Mouse (Mus musculus) lung, embryonic 14.5 days (tissue): ENCODE data around the gene Nucks1. TPM values are rescaled to one million over a fixed set of nuclear protein-coding genes. Genes with fewer than 3 reads are reported as not detected.

Source experiments
- ATAC-seq: fragments of 200-750 bp; cut with Nextera tagmentation; 2 replicates; pipeline ENCODE4 v1.8.0; 2017; ENCODE audit warnings: mild to moderate bottlenecking, moderate TSS enrichment, moderate library complexity; ENCODE audit not compliant: insufficient read depth
- DNase-seq: peaks from one replicate; pipeline ENCODE4 v3.0.0-alpha.2; 2015
- H3K27ac ChIP-seq: fragments of 300-500 bp; sonication (generic); 2 replicates; pipeline ENCODE4 v1.5.1; 2014; ENCODE audit warnings: low read depth, mild to moderate bottlenecking, moderate library complexity
- H3K27me3 ChIP-seq: fragments of 300-500 bp; sonication (generic); 2 replicates; pipeline ENCODE4 v1.6.1; 2014; ENCODE audit warnings: low read length, control low read depth; ENCODE audit not compliant: insufficient read depth
- H3K36me3 ChIP-seq: fragments of 300-500 bp; sonication (generic); 2 replicates; pipeline ENCODE4 v1.6.1; 2014; ENCODE audit warnings: control low read depth; ENCODE audit not compliant: insufficient read depth
- H3K4me1 ChIP-seq: fragments of 300-500 bp; sonication (generic); 2 replicates; pipeline ENCODE4 v1.6.1; 2014; ENCODE audit warnings: antibody characterized with exemption, control low read depth; ENCODE audit not compliant: insufficient read depth
- H3K4me2 ChIP-seq: fragments of 300-500 bp; sonication (generic); 2 replicates; pipeline ENCODE4 v1.6.1; 2014; ENCODE audit warnings: mild to moderate bottlenecking
- H3K4me3 ChIP-seq: fragments of 300-500 bp; sonication (generic); 2 replicates; pipeline ENCODE4 v1.5.1; 2014; ENCODE audit warnings: low read depth, low read length
- H3K9ac ChIP-seq: fragments of 300-500 bp; sonication (generic); 2 replicates; pipeline ENCODE4 v1.6.1; 2014
- H3K9me3 ChIP-seq: fragments of 300-500 bp; sonication (generic); 2 replicates; pipeline ENCODE4 v1.6.1; 2016; ENCODE audit warnings: low read depth, low read length, control low read depth
- CTCF ChIP-seq: IDR thresholded peaks from 2 replicates; pipeline ENCODE4 v1.5.1; 2016; ENCODE audit warnings: antibody characterized with exemption, low read depth
- WGBS: fragments of 180-500 bp; shearing (Covaris S2); extraction: QIAGEN DNeasy Blood & Tissue Kit; methylation state at CpG from one replicate; pipeline ENCODE4 v1.1.7; 2014; 5-methylcytosine and 5-hydroxymethylcytosine counted together
- polyA plus RNA-seq: library from polyadenylated mRNA; unstranded; fragments of >200 nt; fragmentation: Nextera tagmentation; extraction: Ambion mirVana; gene quantifications from 2 replicates; pipeline ENCODE4 v1.2.1, GENCODE M21; 2014

Nucks1 gene
- polyA plus RNA-seq, 1 experiment from 2014 or later = 66.1 TPM

- H3K4me1 ChIP-seq = no peaks in the 10 kb centered on the region
- ATAC-seq (no peak), DNase-seq (no peak)
- H3K36me3 ChIP-seq = no peaks in the 10 kb centered on the region
- no peak overlapping the region for H3K4me3 ChIP-seq
- WGBS = 80% methylated on average over 2 of the region's 2 CpGs
- H3K4me2 ChIP-seq = no peak overlapping the region
- no peaks in the 10 kb centered on the region for H3K27me3 ChIP-seq
- TF ChIP-seq CTCF = no peak
- no peaks in the 10 kb centered on the region for H3K9me3 ChIP-seq
- no peak overlapping the region for H3K27ac ChIP-seq
- no peak overlapping the region for H3K9ac ChIP-seq
Observed at GRCm38 (mm10) chr1:131869561-131869960, 40.8 kb upstream of the Nucks1 start.

DNA sequence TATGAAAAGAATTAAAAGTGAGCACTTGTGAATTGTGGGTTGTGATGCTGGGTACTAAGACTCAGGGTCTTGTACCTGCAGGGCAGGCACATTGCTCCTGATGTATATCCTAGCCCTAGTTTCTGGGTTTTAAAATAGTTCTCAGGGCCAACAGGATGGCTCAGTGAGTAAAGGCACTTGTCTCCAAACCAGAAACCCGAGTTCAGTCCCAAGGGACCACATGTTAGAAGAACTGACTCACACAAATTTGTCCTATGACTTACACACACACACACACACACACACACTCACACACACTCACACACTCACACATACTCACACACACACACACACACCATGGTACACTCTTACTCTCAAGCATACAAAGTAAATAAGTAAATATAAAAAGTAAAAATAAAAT is 37.5 kb upstream of the Nucks1 start:
- 72% methylated on average over 1 of the region's 1 CpGs for WGBS
- no peaks in the 10 kb centered on the region for H3K9me3 ChIP-seq

DNA sequence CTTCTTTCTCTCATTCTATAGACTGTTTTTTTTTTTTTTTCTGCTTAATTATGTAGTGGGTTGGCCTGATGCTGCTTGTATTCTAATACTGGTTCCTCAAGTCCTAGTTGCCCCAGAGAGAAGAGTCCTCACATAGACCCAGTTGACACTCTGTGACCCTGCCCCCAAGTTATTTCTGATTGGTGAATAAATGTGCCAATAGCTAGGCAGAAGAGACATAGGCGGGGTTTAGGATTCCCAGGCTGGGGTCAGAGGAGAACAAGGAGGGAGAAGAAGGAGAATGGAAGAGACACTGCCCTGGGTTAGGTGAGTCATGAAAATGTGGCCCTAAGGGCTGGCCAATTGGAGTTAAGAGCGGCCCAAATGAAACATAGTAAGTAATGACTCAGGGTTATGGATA is 30.5 kb upstream of the Nucks1 start:
- H3K4me3 ChIP-seq = no peak overlapping the region
- no peak overlapping the region for H3K27ac ChIP-seq
- no peaks in the 10 kb centered on the region for H3K9me3 ChIP-seq
- ATAC-seq (no peak), DNase-seq (no peak)
- H3K9ac ChIP-seq = no peak overlapping the region
- no peaks in the 10 kb centered on the region for H3K36me3 ChIP-seq
- WGBS = 68% methylated on average over 2 of the region's 2 CpGs
- H3K27me3 ChIP-seq = no peaks in the 10 kb centered on the region
- no peaks in the 10 kb centered on the region for H3K4me1 ChIP-seq
- H3K4me2 ChIP-seq = no peak overlapping the region
- no peak for TF ChIP-seq CTCF

More for the DNA sequence above, 37.5 kb upstream of the Nucks1 start:
- no peak for TF ChIP-seq CTCF
- DNase-seq (no peak), ATAC-seq (no peak)
- Histone ChIP-seq H3K27me3 (no peaks in the 10 kb centered on the region), H3K4me1 (no peaks in the 10 kb centered on the region), H3K4me2 (no peak overlapping the region), H3K9ac (no peak overlapping the region), H3K36me3 (no peaks in the 10 kb centered on the region), H3K27ac (no peak overlapping the region), H3K4me3 (no peak overlapping the region)

GRCm38 (mm10) chr1:131882787-131883186 is 27.5 kb upstream of the Nucks1 start:
- H3K4me2 ChIP-seq = no peak overlapping the region
- no peak for ATAC-seq
- no peak overlapping the region for H3K4me3 ChIP-seq
- DNase-seq = peak; percentile 37
- TF ChIP-seq CTCF = peak; percentile 58
- no peaks in the 10 kb centered on the region for H3K4me1 ChIP-seq
- WGBS = 47% methylated on average over 2 of the region's 2 CpGs
- H3K36me3 ChIP-seq = no peaks in the 10 kb centered on the region
- H3K9me3 ChIP-seq = no peaks in the 10 kb centered on the region
- H3K27me3 ChIP-seq = no peaks in the 10 kb centered on the region
- no peak overlapping the region for H3K27ac ChIP-seq
- H3K9ac ChIP-seq = no peak overlapping the region

- no peak overlapping the region for H3K4me2 ChIP-seq
- TF ChIP-seq CTCF = no peak
- H3K27ac ChIP-seq = no peak overlapping the region
- H3K36me3 ChIP-seq = no peaks in the 10 kb centered on the region
- no peaks in the 10 kb centered on the region for H3K9me3 ChIP-seq
- H3K4me3 ChIP-seq = no peak overlapping the region
- no peaks in the 10 kb centered on the region for H3K27me3 ChIP-seq
- no peaks in the 10 kb centered on the region for H3K4me1 ChIP-seq
- ATAC-seq (no peak), DNase-seq (no peak)
- H3K9ac ChIP-seq = no peak overlapping the region
- 79% methylated on average over 2 of the region's 2 CpGs for WGBS
Observed at GRCm38 (mm10) chr1:131886173-131886572, 24.2 kb upstream of the Nucks1 start.

DNA sequence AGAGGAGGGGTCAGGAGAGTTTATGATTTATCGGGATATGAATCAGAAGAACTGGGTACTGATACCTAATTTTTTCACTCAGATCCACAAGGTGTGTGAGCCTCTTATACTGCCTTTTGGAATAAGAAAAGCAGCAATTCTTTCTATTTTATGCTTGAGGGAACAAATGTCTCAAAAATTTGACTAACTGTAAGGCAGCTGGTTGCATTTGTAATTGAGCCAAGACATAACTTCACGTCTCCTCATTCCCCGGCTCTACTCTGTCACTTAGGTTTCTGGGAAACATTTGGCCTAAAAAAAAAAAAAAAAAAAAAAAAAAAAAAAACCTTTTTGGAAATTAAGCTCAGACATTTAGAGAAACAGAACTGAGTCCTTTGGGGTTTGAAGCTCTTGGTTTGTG is 23.7 kb upstream of the Nucks1 start:
- no peaks in the 10 kb centered on the region for H3K4me1 ChIP-seq
- WGBS = 75% methylated on average over 3 of the region's 3 CpGs
- H3K4me3 ChIP-seq = no peak overlapping the region
- no peaks in the 10 kb centered on the region for H3K36me3 ChIP-seq
- DNase-seq = peak; percentile 8
- no peak overlapping the region for H3K9ac ChIP-seq
- H3K9me3 ChIP-seq = no peaks in the 10 kb centered on the region
- no peaks in the 10 kb centered on the region for H3K27me3 ChIP-seq
- no peak for ATAC-seq
- TF ChIP-seq CTCF = no peak
- H3K27ac ChIP-seq = no peak overlapping the region
- H3K4me2 ChIP-seq = no peak overlapping the region

- Histone ChIP-seq H3K4me3 (no peak overlapping the region), H3K36me3 (no peaks in the 10 kb centered on the region), H3K4me2 (no peak overlapping the region), H3K27me3 (no peaks in the 10 kb centered on the region), H3K9ac (no peak overlapping the region), H3K27ac (no peak overlapping the region), H3K9me3 (no peaks in the 10 kb centered on the region), H3K4me1 (no peaks in the 10 kb centered on the region)
- ATAC-seq = no peak
- no peak for TF ChIP-seq CTCF
- DNase-seq = no peak
- WGBS = 62% methylated on average over 6 of the region's 6 CpGs
Observed at GRCm38 (mm10) chr1:131890043-131890658, 20.2 kb upstream of the Nucks1 start.
